Mouse (Mus musculus): Measurements from ENCODE around the gene Ehmt1. TPM values are rescaled to one million over a fixed set of nuclear protein-coding genes. Genes with fewer than 3 reads are reported as not detected.

Ehmt1 gene
- polyA plus RNA-seq, 1 experiment from 2014 or later, result 89.4 TPM

DNA sequence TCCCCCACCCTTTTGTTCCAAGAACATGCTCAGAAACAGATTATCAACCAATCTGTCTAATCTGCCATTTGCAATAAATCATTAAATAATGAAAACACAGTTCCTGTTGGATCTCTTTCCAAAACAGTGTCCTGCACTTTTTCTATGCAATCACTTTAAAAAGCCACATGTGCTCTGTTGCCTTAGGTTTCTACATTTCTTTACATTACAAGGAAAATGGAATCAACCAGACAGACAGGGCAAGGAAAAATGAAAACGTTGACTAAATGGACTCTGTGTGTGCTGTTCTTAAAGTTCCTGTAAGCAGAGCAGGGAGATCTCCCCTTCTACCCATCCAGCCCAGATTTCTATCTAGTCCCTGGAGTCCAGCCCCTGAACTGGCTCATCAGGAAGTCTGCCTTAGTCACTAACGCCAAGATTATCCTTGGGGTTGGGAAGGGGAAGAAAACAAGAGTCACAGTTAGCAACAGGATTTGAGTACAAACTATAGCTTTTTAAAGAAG lies 13.7 kb downstream of the Ehmt1 start:
- no peaks in the 10 kb centered on the region for H3K36me3 ChIP-seq
- H3K4me2 ChIP-seq, result 0 out of 2 replicates have a peak overlapping the region, but pooled peaks have one; percentile 30
- H3K27me3 ChIP-seq, result no peaks in the 10 kb centered on the region
- ATAC-seq (ENCODE audit: low FRiP score, low read depth), result no peak
- H3K9me3 ChIP-seq, result no peaks in the 10 kb centered on the region
- WGBS, result 3% methylated on average over 2 of the region's 2 CpGs
- H3K4me1 ChIP-seq (replicated peaks), result peaks cover 45% of the 10 kb centered on the region
- H3K27ac ChIP-seq (replicated peaks), result peak overlapping the region; percentile 78
- H3K9ac ChIP-seq, result no peak overlapping the region
- H3K4me3 ChIP-seq, result no peak overlapping the region

DNA sequence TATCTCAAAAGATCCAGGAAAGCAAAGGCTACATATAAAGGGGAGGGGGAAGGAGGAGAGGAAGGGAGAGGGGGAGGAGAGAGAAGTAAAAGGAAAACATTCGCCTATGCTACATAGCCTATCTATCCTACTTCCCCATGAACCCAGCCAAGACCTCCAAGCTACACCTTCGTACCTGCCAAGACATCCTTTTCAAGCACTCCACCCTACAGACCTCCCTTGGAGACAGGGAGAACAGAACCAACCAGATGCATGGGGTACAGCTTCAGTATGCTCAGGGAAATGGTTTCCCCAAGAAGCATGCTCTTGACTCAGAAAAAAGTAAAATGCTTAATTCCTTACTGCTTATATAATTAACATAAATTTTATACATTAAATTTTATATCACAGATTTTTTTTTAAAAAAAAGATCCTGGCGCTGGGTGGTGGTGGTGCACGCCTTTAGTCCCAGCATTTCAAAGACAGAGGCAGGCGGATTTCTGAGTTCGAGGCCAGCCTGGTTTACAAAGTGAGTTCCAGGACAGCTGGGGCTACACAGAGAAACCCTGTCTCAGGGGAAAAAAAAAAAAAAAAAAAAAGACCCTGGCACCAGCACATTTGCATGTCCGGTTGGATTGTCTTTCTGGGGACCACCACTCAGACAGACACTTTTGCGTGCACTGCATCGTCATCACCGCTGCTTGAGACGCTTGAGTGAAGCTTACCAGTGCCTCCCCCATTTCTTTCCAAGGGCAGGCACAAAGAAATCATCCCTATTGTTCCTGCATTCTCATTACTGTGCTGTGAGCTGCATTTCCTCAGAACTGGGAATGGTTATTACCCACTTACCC lies 14.4 kb downstream of the Ehmt1 start:
- H3K27ac ChIP-seq (replicated peaks), result peak overlapping the region; percentile 78
- peak; percentile 65 for ATAC-seq (ENCODE audit: low FRiP score, low read depth)
- WGBS, result 38% methylated on average over 11 of the region's 11 CpGs
- H3K4me3 ChIP-seq, result no peak overlapping the region
- H3K9ac ChIP-seq, result no peak overlapping the region
- no peaks in the 10 kb centered on the region for H3K9me3 ChIP-seq
- no peaks in the 10 kb centered on the region for H3K27me3 ChIP-seq
- no peaks in the 10 kb centered on the region for H3K36me3 ChIP-seq
- H3K4me1 ChIP-seq (replicated peaks), result peaks cover 46% of the 10 kb centered on the region
- 0 out of 2 replicates have a peak overlapping the region, but pooled peaks have one; percentile 30 for H3K4me2 ChIP-seq

DNA sequence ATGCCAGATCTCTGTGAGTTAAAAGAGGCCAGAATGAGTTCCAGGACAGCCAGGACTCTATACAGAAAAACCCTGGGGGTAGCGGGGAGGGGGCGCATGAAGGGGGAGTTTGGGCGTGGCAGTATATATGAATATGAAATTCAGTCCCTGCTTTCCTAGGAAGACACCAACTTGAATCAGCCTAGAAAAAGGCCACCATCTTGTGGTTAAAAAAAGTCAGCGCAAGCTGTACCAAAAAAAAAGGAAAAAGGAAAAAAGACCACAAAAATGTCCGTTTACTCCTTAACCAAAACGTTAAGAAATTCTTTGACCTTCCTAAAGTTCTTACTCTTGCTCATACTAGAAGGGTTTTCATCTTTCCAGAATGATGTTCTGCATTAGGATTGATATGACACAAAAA lies 16.4 kb downstream of the Ehmt1 start:
- no peak overlapping the region for H3K27ac ChIP-seq (replicated peaks)
- H3K27me3 ChIP-seq, result no peaks in the 10 kb centered on the region
- H3K4me1 ChIP-seq (replicated peaks), result peaks cover 46% of the 10 kb centered on the region
- H3K9me3 ChIP-seq, result no peaks in the 10 kb centered on the region
- no peak overlapping the region for H3K9ac ChIP-seq
- H3K4me3 ChIP-seq, result no peak overlapping the region
- no peak overlapping the region for H3K4me2 ChIP-seq
- 86% methylated on average over 6 of the region's 6 CpGs for WGBS
- H3K36me3 ChIP-seq, result no peaks in the 10 kb centered on the region
- no peak for ATAC-seq (ENCODE audit: low FRiP score, low read depth)

DNA sequence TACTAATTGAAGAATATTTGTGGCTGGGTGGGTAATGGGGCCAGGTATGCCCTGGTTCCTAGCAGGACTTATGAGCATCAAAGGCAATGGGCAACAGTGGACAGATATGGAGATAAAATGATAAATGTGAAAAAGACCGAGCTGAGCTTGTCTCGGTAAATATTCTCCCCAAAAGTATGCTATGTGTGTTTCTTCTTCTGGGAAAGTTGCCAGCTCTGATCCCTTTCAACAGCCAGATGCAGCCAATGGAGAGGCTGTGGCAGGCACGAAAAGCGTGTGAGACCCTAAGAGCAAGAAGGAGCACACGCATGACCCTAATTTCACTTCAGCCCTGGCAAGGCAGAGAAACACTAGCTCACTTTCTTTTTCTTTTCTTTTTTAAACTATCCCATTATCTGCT lies 18.4 kb downstream of the Ehmt1 start:
- no peak overlapping the region for H3K9ac ChIP-seq
- WGBS, result 44% methylated on average over 5 of the region's 5 CpGs
- H3K4me2 ChIP-seq, result no peak overlapping the region
- no peaks in the 10 kb centered on the region for H3K9me3 ChIP-seq
- ATAC-seq (ENCODE audit: low FRiP score, low read depth), result no peak
- no peak overlapping the region for H3K27ac ChIP-seq (replicated peaks)
- no peaks in the 10 kb centered on the region for H3K27me3 ChIP-seq
- no peak overlapping the region for H3K4me3 ChIP-seq
- no peaks in the 10 kb centered on the region for H3K36me3 ChIP-seq
- H3K4me1 ChIP-seq (replicated peaks), result peaks cover 37% of the 10 kb centered on the region

DNA sequence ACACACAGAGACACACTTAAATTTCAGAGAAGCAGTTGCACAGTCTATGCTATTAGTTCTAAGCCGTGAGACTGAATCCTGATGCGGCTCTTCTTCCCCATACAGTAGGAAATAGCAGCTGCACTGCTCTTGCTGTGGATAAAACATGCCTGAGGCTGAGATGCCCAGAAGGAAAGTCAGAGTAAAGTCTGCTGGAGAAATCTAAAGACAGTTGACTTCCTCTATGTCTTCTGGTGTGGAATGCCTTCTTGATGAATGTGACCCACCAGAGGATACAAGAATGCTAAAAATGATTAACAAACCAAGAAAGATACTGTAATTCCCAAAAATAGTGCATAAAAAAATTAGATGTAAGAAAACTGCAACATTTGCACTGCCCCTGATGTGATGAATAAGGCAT lies 20.1 kb downstream of the Ehmt1 start:
- ATAC-seq (ENCODE audit: low FRiP score, low read depth), result no peak
- Histone ChIP-seq H3K4me1 (replicated peaks) (peaks cover 22% of the 10 kb centered on the region), H3K9me3 (no peaks in the 10 kb centered on the region), H3K27me3 (no peaks in the 10 kb centered on the region), H3K4me2 (no peak overlapping the region), H3K4me3 (no peak overlapping the region), H3K36me3 (no peaks in the 10 kb centered on the region), H3K9ac (no peak overlapping the region), H3K27ac (replicated peaks) (no peak overlapping the region)
- WGBS, result 91% methylated on average over 2 of the region's 2 CpGs

DNA sequence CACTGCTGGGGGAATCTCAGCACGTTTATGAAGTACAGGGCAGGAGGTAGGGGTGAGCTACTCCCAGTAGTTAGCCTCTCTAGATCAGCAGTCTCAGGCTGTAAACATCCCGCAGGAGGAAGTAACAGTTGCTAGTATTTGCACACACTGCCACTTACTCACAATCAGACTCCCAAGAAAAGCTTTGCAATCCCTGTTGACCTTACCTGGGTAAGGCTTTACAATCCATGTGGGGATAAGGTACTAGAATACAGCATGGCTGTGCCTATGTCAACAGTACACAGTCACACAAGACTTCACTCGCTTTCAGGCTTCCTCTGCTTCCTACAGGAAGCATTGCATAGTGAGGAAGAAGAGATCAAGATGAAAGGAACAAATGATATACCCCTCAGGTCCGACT lies 22.7 kb downstream of the Ehmt1 start:
- WGBS, result 83% methylated on average over 4 of the region's 4 CpGs
- Histone ChIP-seq H3K4me1 (replicated peaks) (peaks cover 11% of the 10 kb centered on the region), H3K9me3 (no peaks in the 10 kb centered on the region), H3K36me3 (no peaks in the 10 kb centered on the region), H3K27me3 (no peaks in the 10 kb centered on the region), H3K27ac (replicated peaks) (no peak overlapping the region), H3K4me2 (no peak overlapping the region), H3K4me3 (no peak overlapping the region), H3K9ac (no peak overlapping the region)
- no peak for ATAC-seq (ENCODE audit: low FRiP score, low read depth)

DNA sequence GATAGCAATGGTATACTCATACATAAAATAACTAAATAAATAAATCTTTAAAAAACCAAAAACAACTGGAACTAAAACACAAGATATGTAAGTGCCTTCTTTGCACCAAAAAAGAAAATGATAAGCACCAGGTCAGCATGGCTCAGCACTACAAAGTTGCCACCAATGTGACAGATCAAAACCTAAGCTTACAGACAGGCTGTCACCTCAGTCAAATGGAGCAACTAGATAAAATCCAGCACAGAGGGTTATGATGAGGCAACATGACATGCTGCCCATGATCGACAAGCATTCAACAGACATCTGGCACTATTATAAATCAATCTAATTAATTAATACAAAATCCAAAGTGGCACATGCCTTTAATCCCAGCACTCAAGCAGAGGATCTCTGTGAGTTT lies 25.2 kb downstream of the Ehmt1 start:
- H3K4me3 ChIP-seq, result no peak overlapping the region
- 79% methylated on average over 1 of the region's 1 CpGs for WGBS

DNA sequence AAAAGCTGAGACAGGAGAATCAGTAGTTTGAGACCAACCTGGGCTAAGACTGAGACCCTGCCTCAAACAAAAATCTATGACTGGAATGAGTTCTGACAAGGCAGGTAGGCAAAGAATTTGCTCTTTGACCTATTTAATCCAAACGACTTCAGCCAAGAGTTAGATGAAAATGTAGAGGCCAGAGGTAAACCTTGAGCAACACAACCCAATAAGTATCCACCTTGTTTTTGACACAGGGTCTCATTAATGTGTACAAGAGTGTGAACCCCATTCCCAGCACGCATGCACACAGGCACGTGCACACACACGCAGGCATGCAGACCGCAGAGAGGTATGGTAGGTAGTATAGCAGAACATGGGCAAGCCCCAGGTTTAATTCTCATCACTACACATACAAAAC lies 27.1 kb downstream of the Ehmt1 start:
- no peak overlapping the region for H3K4me3 ChIP-seq
- 92% methylated on average over 5 of the region's 5 CpGs for WGBS
- H3K27ac ChIP-seq (replicated peaks), result no peak overlapping the region
- no peak overlapping the region for H3K4me2 ChIP-seq
- no peaks in the 10 kb centered on the region for H3K9me3 ChIP-seq
- no peak overlapping the region for H3K9ac ChIP-seq
- no peaks in the 10 kb centered on the region for H3K36me3 ChIP-seq
- no peak for ATAC-seq (ENCODE audit: low FRiP score, low read depth)
- H3K4me1 ChIP-seq (replicated peaks), result no peaks in the 10 kb centered on the region
- no peaks in the 10 kb centered on the region for H3K27me3 ChIP-seq

More for the DNA sequence above, 25.2 kb downstream of the Ehmt1 start:
- Histone ChIP-seq H3K4me1 (replicated peaks) (no peaks in the 10 kb centered on the region; the same call in 1 of the 2 replicates), H3K36me3 (no peaks in the 10 kb centered on the region), H3K9me3 (no peaks in the 10 kb centered on the region), H3K27ac (replicated peaks) (no peak overlapping the region), H3K9ac (no peak overlapping the region), H3K27me3 (no peaks in the 10 kb centered on the region), H3K4me2 (no peak overlapping the region)
- ATAC-seq (ENCODE audit: low FRiP score, low read depth), result no peak

DNA sequence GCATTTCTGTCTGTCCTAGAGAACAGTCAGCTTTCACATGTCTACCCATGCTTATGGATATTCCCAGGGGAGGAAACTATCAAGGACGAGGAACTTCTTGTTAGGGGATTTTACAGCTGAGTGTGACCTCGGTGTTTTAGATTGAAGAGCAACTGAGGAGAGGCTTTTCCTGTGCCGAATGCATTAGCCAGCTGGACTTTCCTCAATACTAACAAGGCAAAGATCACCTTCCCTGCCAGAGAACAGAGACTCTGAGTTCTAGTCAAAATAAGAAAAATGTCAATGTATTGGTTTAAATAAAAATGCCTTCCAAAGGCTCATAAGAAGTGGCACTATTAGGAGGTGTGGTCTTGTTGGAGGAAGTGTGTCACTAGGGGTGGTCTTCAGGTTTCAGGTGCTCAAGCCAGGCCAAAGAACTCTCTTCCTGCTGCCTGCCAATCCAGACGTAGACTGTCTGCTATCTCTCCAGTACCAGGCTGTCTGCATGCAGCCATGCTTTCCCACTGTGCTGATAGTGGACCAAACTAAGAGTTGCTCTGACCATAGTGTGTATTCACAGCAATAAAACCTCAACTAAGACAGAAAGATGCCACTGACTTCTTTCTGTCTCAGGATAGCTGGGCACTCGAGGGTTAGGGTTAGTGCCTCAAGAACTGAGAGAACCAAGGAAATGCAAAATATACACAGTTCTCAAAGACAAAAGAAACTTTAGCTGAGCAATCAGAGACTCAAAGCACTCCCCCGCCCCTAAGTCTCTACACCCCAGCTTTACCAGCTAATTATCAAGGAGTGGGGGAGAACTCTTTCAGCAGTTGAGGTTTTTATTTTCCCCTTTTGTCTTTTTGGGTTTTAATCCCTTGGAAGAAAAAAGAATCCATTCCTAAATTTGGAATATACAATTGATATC lies 28.6 kb downstream of the Ehmt1 start:
- no peaks in the 10 kb centered on the region for H3K9me3 ChIP-seq
- no peaks in the 10 kb centered on the region for H3K4me1 ChIP-seq (replicated peaks)
- no peaks in the 10 kb centered on the region for H3K36me3 ChIP-seq
- no peak for ATAC-seq (ENCODE audit: low FRiP score, low read depth)
- no peak overlapping the region for H3K9ac ChIP-seq
- no peak overlapping the region for H3K4me2 ChIP-seq
- no peak overlapping the region for H3K4me3 ChIP-seq
- H3K27me3 ChIP-seq, result no peaks in the 10 kb centered on the region
- H3K27ac ChIP-seq (replicated peaks), result no peak overlapping the region
- WGBS, result 72% methylated on average over 6 of the region's 6 CpGs

DNA sequence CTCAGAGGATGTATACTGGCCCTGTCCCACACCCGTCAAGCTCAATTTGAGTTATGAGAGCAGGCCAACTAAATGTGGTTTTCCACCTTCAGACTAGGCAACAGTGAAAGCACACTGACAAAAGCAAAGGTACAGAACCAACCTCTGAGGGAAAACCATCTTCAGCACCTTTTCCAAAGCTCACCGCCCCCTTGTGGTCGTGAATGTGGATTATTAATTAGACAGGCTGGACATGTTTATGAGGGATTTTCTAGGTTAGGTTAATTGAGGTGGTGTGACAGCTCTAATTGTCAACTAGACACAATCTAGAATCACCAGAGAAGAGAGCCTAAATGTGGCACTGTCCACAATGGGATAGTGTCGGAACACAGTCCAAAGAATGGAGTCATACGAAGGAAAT lies 30.5 kb downstream of the Ehmt1 start:
- no peaks in the 10 kb centered on the region for H3K4me1 ChIP-seq (replicated peaks)
- H3K36me3 ChIP-seq, result peaks cover 4% of the 10 kb centered on the region
- no peak for ATAC-seq (ENCODE audit: low FRiP score, low read depth)
- no peak overlapping the region for H3K9ac ChIP-seq
- WGBS, result 89% methylated on average over 5 of the region's 5 CpGs
- H3K27ac ChIP-seq (replicated peaks), result no peak overlapping the region
- H3K9me3 ChIP-seq, result no peaks in the 10 kb centered on the region
- no peak overlapping the region for H3K4me2 ChIP-seq
- H3K4me3 ChIP-seq, result no peak overlapping the region
- H3K27me3 ChIP-seq, result no peaks in the 10 kb centered on the region

DNA sequence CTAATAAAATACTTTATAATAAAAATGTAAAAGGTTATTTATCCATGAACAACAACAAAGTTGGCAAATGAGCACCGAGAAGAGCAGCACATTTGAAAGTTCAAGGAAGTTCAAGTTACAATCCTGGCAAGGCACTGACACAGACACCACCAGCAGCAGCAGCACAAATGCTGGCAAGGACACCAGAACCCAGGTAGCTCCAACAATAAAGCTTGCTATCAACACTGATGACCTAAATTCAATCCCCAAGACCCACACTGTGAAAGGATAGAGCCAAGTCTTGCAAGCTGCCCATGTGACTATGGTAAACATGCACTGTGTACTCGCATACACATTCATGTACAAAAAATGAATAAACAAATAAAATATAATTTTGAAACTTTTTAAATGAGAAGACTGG lies 38.7 kb downstream of the Ehmt1 start:
- 95% methylated on average over 2 of the region's 2 CpGs for WGBS
- peaks cover 29% of the 10 kb centered on the region for H3K36me3 ChIP-seq
- no peak overlapping the region for H3K4me3 ChIP-seq
- no peaks in the 10 kb centered on the region for H3K9me3 ChIP-seq
- no peak overlapping the region for H3K4me2 ChIP-seq
- no peak overlapping the region for H3K27ac ChIP-seq (replicated peaks)
- no peak overlapping the region for H3K9ac ChIP-seq
- H3K4me1 ChIP-seq (replicated peaks), result no peaks in the 10 kb centered on the region
- H3K27me3 ChIP-seq, result no peaks in the 10 kb centered on the region
- no peak for ATAC-seq (ENCODE audit: low FRiP score, low read depth)

DNA sequence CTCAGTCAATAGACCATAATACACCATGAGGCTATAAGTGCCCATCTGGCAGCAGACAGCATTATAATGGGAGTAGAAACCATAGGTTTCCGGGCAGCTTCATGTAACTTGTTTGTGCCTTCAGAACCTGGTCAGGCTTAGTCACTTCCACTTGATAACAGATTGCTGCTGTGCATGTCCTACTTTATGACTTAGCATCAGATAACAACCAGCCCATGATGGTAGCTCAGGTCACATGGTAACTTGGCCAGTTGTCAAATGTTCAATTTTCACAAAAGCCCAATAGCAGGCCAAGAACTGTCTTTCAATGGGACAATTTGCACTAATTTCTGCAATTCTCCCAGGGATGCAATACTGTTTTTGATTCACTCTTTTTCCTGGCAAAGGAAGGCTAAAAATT lies 48.5 kb downstream of the Ehmt1 start:
- Histone ChIP-seq H3K9ac (no peak overlapping the region), H3K4me1 (replicated peaks) (no peaks in the 10 kb centered on the region), H3K36me3 (peaks cover 16% of the 10 kb centered on the region; the same call in 1 of the 2 replicates), H3K27me3 (no peaks in the 10 kb centered on the region), H3K4me3 (no peak overlapping the region), H3K27ac (replicated peaks) (no peak overlapping the region), H3K4me2 (no peak overlapping the region), H3K9me3 (no peaks in the 10 kb centered on the region)
- WGBS, result 100% methylated on average over 1 of the region's 1 CpGs
- no peak for ATAC-seq (ENCODE audit: low FRiP score, low read depth)
